Mouse (Mus musculus) kidney, postnatal 0 days (tissue): ENCODE measurements at regions not wholly inside any gene's neighbourhood (a gene's known extent, or its start where the extent isn't known, plus 50 kb on each side); places are given as distances from the start of the nearest gene placed in this dataset.

Source experiments
- ATAC-seq: fragments of 200-750 bp; cut with Nextera tagmentation; replicated peaks from 2 replicates; pipeline ENCODE4 v1.8.0; 2017; ENCODE audit warnings: low read depth, moderate number of reproducible peaks, moderate TSS enrichment, moderate library complexity; ENCODE audit not compliant: low FRiP score
- DNase-seq: peaks from one replicate; pipeline ENCODE4 v3.0.0-alpha.2; 2016; ENCODE audit warnings: low spot score
- H3K27ac ChIP-seq: fragments of 300-500 bp; sonication (generic); 2 replicates; pipeline ENCODE4 v1.5.1; 2014; ENCODE audit warnings: mild to moderate bottlenecking
- H3K27me3 ChIP-seq: fragments of 300-500 bp; sonication (generic); 2 replicates; pipeline ENCODE4 v1.6.1; 2014; ENCODE audit warnings: low read length, mixed read lengths; ENCODE audit not compliant: insufficient read depth
- H3K36me3 ChIP-seq: fragments of 300-500 bp; sonication (generic); 2 replicates; pipeline ENCODE4 v1.6.1; 2014; ENCODE audit warnings: low read length, mixed read lengths; ENCODE audit not compliant: insufficient read depth
- H3K4me1 ChIP-seq: fragments of 300-500 bp; sonication (generic); replicated peaks from 2 replicates; pipeline ENCODE4 v1.6.1; 2014; ENCODE audit warnings: antibody characterized with exemption, low read length, mixed read lengths; ENCODE audit not compliant: insufficient read depth
- H3K4me2 ChIP-seq: fragments of 300-500 bp; sonication (generic); 2 replicates; pipeline ENCODE4 v1.6.1; 2014; ENCODE audit warnings: mild to moderate bottlenecking, low read length, moderate library complexity, mixed read lengths
- H3K4me3 ChIP-seq: fragments of 300-500 bp; sonication (generic); replicated peaks from 2 replicates; pipeline ENCODE4 v1.5.1; 2014; ENCODE audit warnings: low read depth, low read length
- H3K9ac ChIP-seq: fragments of 300-500 bp; sonication (generic); 2 replicates; pipeline ENCODE4 v1.6.1; 2014; ENCODE audit warnings: low read depth, low read length
- H3K9me3 ChIP-seq: fragments of 300-500 bp; sonication (generic); replicated peaks from 2 replicates; pipeline ENCODE4 v1.6.1; 2016; ENCODE audit warnings: low read length, inconsistent platforms, mixed read lengths
- CTCF ChIP-seq: IDR thresholded peaks from 2 replicates; pipeline ENCODE4 v1.5.1; 2016; ENCODE audit warnings: antibody characterized with exemption, low read depth, mild to moderate bottlenecking, moderate library complexity
- WGBS: fragments of 180-500 bp; shearing (Covaris S2); extraction: QIAGEN DNeasy Blood & Tissue Kit; methylation state at CpG from one replicate; pipeline ENCODE4 v1.1.7; 2014; 5-methylcytosine and 5-hydroxymethylcytosine counted together

- H3K4me1 ChIP-seq: no peaks in the 10 kb centered on the region
- H3K9me3 ChIP-seq: no peaks in the 10 kb centered on the region
- H3K36me3 ChIP-seq: no peaks in the 10 kb centered on the region
- no peak overlapping the region for H3K9ac ChIP-seq
- no peak overlapping the region for H3K27ac ChIP-seq
- DNase-seq (no peak), ATAC-seq (no peak)
- no peaks in the 10 kb centered on the region for H3K27me3 ChIP-seq
- 36% methylated on average over 8 of the region's 8 CpGs for WGBS
- no peak overlapping the region for H3K4me2 ChIP-seq
- H3K4me3 ChIP-seq: no peak overlapping the region
- no peak for TF ChIP-seq CTCF
Measured at GRCm38 (mm10) chr2:146710676-146711075, 145.0 kb upstream of the Kiz start.

GRCm38 (mm10) chr2:146721184-146721715, 134.4 kb upstream of the Kiz start:
- no peak for DNase-seq
- 55% methylated on average over 10 of the region's 10 CpGs for WGBS
- no peak overlapping the region for H3K4me3 ChIP-seq
- ATAC-seq: no peak
- no peak overlapping the region for H3K9ac ChIP-seq
- H3K4me1 ChIP-seq: no peaks in the 10 kb centered on the region
- no peak overlapping the region for H3K27ac ChIP-seq
- no peaks in the 10 kb centered on the region for H3K9me3 ChIP-seq
- H3K4me2 ChIP-seq: no peak overlapping the region
- no peaks in the 10 kb centered on the region for H3K36me3 ChIP-seq
- TF ChIP-seq CTCF: no peak
- H3K27me3 ChIP-seq: no peaks in the 10 kb centered on the region

GRCm38 (mm10) chr2:146722351-146723025, 133.2 kb upstream of the Kiz start:
- ATAC-seq: no peak
- 59% methylated on average over 8 of the region's 8 CpGs for WGBS

GRCm38 (mm10) chr2:146723172-146723571, 132.5 kb upstream of the Kiz start:
- WGBS: 81% methylated on average over 9 of the region's 9 CpGs
- no peak overlapping the region for H3K4me3 ChIP-seq
- no peak for TF ChIP-seq CTCF

More at GRCm38 (mm10) chr2:146722351-146723025, 133.2 kb upstream of the Kiz start:
- Histone ChIP-seq H3K4me3 (no peak overlapping the region), H3K9me3 (no peaks in the 10 kb centered on the region), H3K36me3 (no peaks in the 10 kb centered on the region), H3K27ac (no peak overlapping the region), H3K9ac (no peak overlapping the region), H3K4me2 (no peak overlapping the region), H3K27me3 (no peaks in the 10 kb centered on the region), H3K4me1 (no peaks in the 10 kb centered on the region)
- no peak for DNase-seq
- no peak for TF ChIP-seq CTCF

GRCm38 (mm10) chr2:146723671-146724070, 132.0 kb upstream of the Kiz start:
- H3K4me1 ChIP-seq: no peaks in the 10 kb centered on the region
- H3K9ac ChIP-seq: no peak overlapping the region
- no peak overlapping the region for H3K4me3 ChIP-seq
- TF ChIP-seq CTCF: no peak
- DNase-seq: no peak
- H3K4me2 ChIP-seq: no peak overlapping the region
- H3K9me3 ChIP-seq: no peaks in the 10 kb centered on the region
- H3K27ac ChIP-seq: no peak overlapping the region
- H3K27me3 ChIP-seq: no peaks in the 10 kb centered on the region
- WGBS: 87% methylated on average over 4 of the region's 4 CpGs
- no peaks in the 10 kb centered on the region for H3K36me3 ChIP-seq
- ATAC-seq: no peak

More at GRCm38 (mm10) chr2:146723172-146723571, 132.5 kb upstream of the Kiz start:
- no peaks in the 10 kb centered on the region for H3K36me3 ChIP-seq
- H3K27ac ChIP-seq: no peak overlapping the region
- H3K4me1 ChIP-seq: no peaks in the 10 kb centered on the region
- H3K9me3 ChIP-seq: no peaks in the 10 kb centered on the region
- H3K4me2 ChIP-seq: no peak overlapping the region
- ATAC-seq (no peak), DNase-seq (no peak)
- no peak overlapping the region for H3K9ac ChIP-seq
- H3K27me3 ChIP-seq: no peaks in the 10 kb centered on the region

- ATAC-seq (no peak), DNase-seq (no peak)
- Histone ChIP-seq H3K36me3 (no peaks in the 10 kb centered on the region), H3K4me2 (no peak overlapping the region), H3K4me3 (no peak overlapping the region), H3K9ac (no peak overlapping the region), H3K27ac (no peak overlapping the region), H3K4me1 (no peaks in the 10 kb centered on the region), H3K27me3 (no peaks in the 10 kb centered on the region), H3K9me3 (no peaks in the 10 kb centered on the region)
- no peak for TF ChIP-seq CTCF
- WGBS: 65% methylated on average over 10 of the region's 10 CpGs
Measured at GRCm38 (mm10) chr2:146724142-146724679, 131.5 kb upstream of the Kiz start.
